Mouse (Mus musculus) MEL (cell line): ENCODE data around the gene Fgf12. TPM values are rescaled to one million over a fixed set of nuclear protein-coding genes. Genes with fewer than 3 reads are reported as not detected.

ENCODE experiments used
- DNase-seq: peaks from one replicate; pipeline ENCODE4 v3.0.0; 2011; ENCODE audit warnings: low read depth, low spot score
- H3K27ac ChIP-seq: 2 replicates; pipeline ENCODE4 v1.5.1; 2012; ENCODE audit warnings: low read depth, mild to moderate bottlenecking, control low read depth, low read length, moderate library complexity; ENCODE audit not compliant: control insufficient read depth
- H3K27me3 ChIP-seq, 2 experiments: fragments of 150-350 bp in 1 of 2; sonication (generic) in 1 of 2; 2 replicates each; pipeline ENCODE4 v1.6.1; 2012; ENCODE audit warnings: low read length in 2 of 2, mild to moderate bottlenecking in 2 of 2, improper control_type of control experiment in 1 of 2, moderate library complexity in 1 of 2; ENCODE audit not compliant: insufficient read depth in 2 of 2, control insufficient read depth in 1 of 2
- H3K36me3 ChIP-seq, 2 experiments: 2 replicates each; pipeline ENCODE4 v1.6.1; 2012 to 2014; ENCODE audit warnings: low read length in 2 of 2, improper control_type of control experiment in 1 of 2, inconsistent platforms in 1 of 2, mild to moderate bottlenecking in 1 of 2; ENCODE audit not compliant: insufficient read depth in 2 of 2, control insufficient read depth in 1 of 2
- H3K4me1 ChIP-seq, 2 experiments: fragments of 150-350 bp in 1 of 2; sonication (generic) in 1 of 2; 2 replicates each; pipeline ENCODE4 v1.6.1; 2012; ENCODE audit warnings: low read length in 2 of 2, improper control_type of control experiment in 1 of 2, mild to moderate bottlenecking in 1 of 2; ENCODE audit not compliant: insufficient read depth in 2 of 2, control insufficient read depth in 1 of 2
- H3K4me3 ChIP-seq, 2 experiments: fragments of 150-350 bp in 1 of 2; sonication (generic) in 1 of 2; 2 replicates each; pipeline ENCODE4 v1.5.1; 2012; ENCODE audit warnings: low read depth in 2 of 2, low read length in 2 of 2, mild to moderate bottlenecking in 2 of 2, moderate library complexity in 2 of 2, control low read depth in 1 of 2, improper control_type of control experiment in 1 of 2; ENCODE audit not compliant: control insufficient read depth in 1 of 2, insufficient read depth in 1 of 2
- H3K79me2 ChIP-seq: 2 replicates; pipeline ENCODE4 v1.6.1; 2012; ENCODE audit warnings: mild to moderate bottlenecking, low read length, moderate library complexity; ENCODE audit not compliant: control insufficient read depth, poor library complexity, insufficient read depth
- H3K9ac ChIP-seq: 2 replicates; pipeline ENCODE4 v1.6.1; 2012; ENCODE audit warnings: low read depth, mild to moderate bottlenecking, control low read depth, low read length, moderate library complexity; ENCODE audit not compliant: control insufficient read depth, poor library complexity, severe bottlenecking
- H3K9me3 ChIP-seq: fragments of 150-350 bp; sonication (generic); replicated peaks from 2 replicates; pipeline ENCODE4 v1.6.1; 2012; ENCODE audit warnings: mild to moderate bottlenecking, low read length, improper control_type of control experiment, moderate library complexity; ENCODE audit not compliant: insufficient read depth
- BHLHE40 ChIP-seq: IDR thresholded peaks from 2 replicates; pipeline ENCODE4 v1.6.1; 2012; ENCODE audit warnings: low read depth, mild to moderate bottlenecking, inconsistent platforms, low read length, improper control_type of control experiment, borderline replicate concordance
- CHD1 ChIP-seq: IDR thresholded peaks from 2 replicates; pipeline ENCODE4 v1.6.1; 2012; ENCODE audit warnings: low read depth, mild to moderate bottlenecking, inconsistent platforms, low read length, improper control_type of control experiment
- CTCF ChIP-seq, 3 experiments: IDR thresholded peaks in 2 of 3; conservative IDR thresholded peaks in 1 of 3; 2 replicates each; pipeline ENCODE4 v1.5.1; 2011 to 2012; ENCODE audit warnings: low read length in 3 of 3, low read depth in 2 of 3, mild to moderate bottlenecking in 2 of 3, improper control_type of control experiment in 1 of 3, inconsistent platforms in 1 of 3, mixed read lengths in 1 of 3, moderate library complexity in 1 of 3; ENCODE audit not compliant: control insufficient read depth in 1 of 3, insufficient read depth in 1 of 3, poor library complexity in 1 of 3, severe bottlenecking in 1 of 3
- EP300 ChIP-seq, 2 experiments: IDR thresholded peaks; 2 replicates each; pipeline ENCODE4 v1.6.1; 2011; ENCODE audit warnings: improper control_type of control experiment in 2 of 2, low read length in 2 of 2, low read depth in 1 of 2, mild to moderate bottlenecking in 1 of 2
- GATA1 ChIP-seq: IDR thresholded peaks from 2 replicates; pipeline ENCODE4 v1.6.1; 2011; ENCODE audit warnings: low read depth, low read length, improper control_type of control experiment
- MAFK ChIP-seq: IDR thresholded peaks from 2 replicates; pipeline ENCODE4 v1.6.1; 2011; ENCODE audit warnings: low read depth, mild to moderate bottlenecking, low read length, improper control_type of control experiment, borderline replicate concordance
- MAZ ChIP-seq: IDR thresholded peaks from 2 replicates; pipeline ENCODE4 v1.6.1; 2012; ENCODE audit warnings: low read depth, mild to moderate bottlenecking, inconsistent platforms, low read length, improper control_type of control experiment
- MXI1 ChIP-seq: IDR thresholded peaks from 2 replicates; pipeline ENCODE4 v1.6.1; 2011; ENCODE audit warnings: mild to moderate bottlenecking, low read depth, low read length, improper control_type of control experiment
- MYB ChIP-seq: IDR thresholded peaks from 2 replicates; pipeline ENCODE4 v1.6.1; 2011; ENCODE audit warnings: mild to moderate bottlenecking, low read depth, low read length, improper control_type of control experiment
- MYC ChIP-seq: IDR thresholded peaks from 2 replicates; pipeline ENCODE4 v1.6.1; 2011; ENCODE audit warnings: low read depth, mild to moderate bottlenecking, low read length, improper control_type of control experiment, moderate library complexity
- POLR2A ChIP-seq, 2 experiments: IDR thresholded peaks; 2 replicates each; pipeline ENCODE4 v1.6.1; 2011 to 2012; ENCODE audit warnings: low read length in 2 of 2, mild to moderate bottlenecking in 2 of 2, control low read depth in 1 of 2, improper control_type of control experiment in 1 of 2, low read depth in 1 of 2, moderate library complexity in 1 of 2; ENCODE audit not compliant: control insufficient read depth in 1 of 2, insufficient read depth in 1 of 2, poor library complexity in 1 of 2
- RAD21 ChIP-seq: IDR thresholded peaks from 2 replicates; pipeline ENCODE4 v1.6.1; 2011; ENCODE audit warnings: mild to moderate bottlenecking, low read depth, low read length, improper control_type of control experiment
- TBP ChIP-seq: IDR thresholded peaks from 2 replicates; pipeline ENCODE4 v1.8.0; 2011; ENCODE audit warnings: low read depth, low read length, improper control_type of control experiment
- USF1 ChIP-seq: IDR thresholded peaks from 2 replicates; pipeline ENCODE4 v1.6.1; 2014; ENCODE audit warnings: low read depth, mild to moderate bottlenecking, inconsistent platforms, low read length, improper control_type of control experiment, moderate library complexity
- USF2 ChIP-seq, 2 experiments: IDR thresholded peaks; 2 replicates each; pipeline ENCODE4 v1.6.1; 2011 to 2012; ENCODE audit warnings: improper control_type of control experiment in 2 of 2, low read length in 2 of 2, borderline replicate concordance in 1 of 2, inconsistent platforms in 1 of 2, low read depth in 1 of 2, mild to moderate bottlenecking in 1 of 2; ENCODE audit not compliant: insufficient read depth in 1 of 2
- ZKSCAN1 ChIP-seq: IDR thresholded peaks from 2 replicates; pipeline ENCODE4 v1.6.1; 2012; ENCODE audit warnings: low read depth, mild to moderate bottlenecking, inconsistent platforms, low read length, improper control_type of control experiment, moderate library complexity
- ZMIZ1 ChIP-seq: IDR thresholded peaks from 2 replicates; pipeline ENCODE4 v1.6.1; 2012; ENCODE audit warnings: low read depth, mild to moderate bottlenecking, inconsistent platforms, low read length, improper control_type of control experiment, moderate library complexity
- ZNF384 ChIP-seq: IDR thresholded peaks from 2 replicates; pipeline ENCODE4 v1.6.1; 2012; ENCODE audit warnings: low read depth, mild to moderate bottlenecking, inconsistent platforms, low read length, improper control_type of control experiment
- polyA plus RNA-seq, 2 experiments: library from polyadenylated mRNA; stranded (reverse) in 1 of 2; unstranded in 1 of 2; fragments of >175 nt in 1 of 2; fragments of >200 nt in 1 of 2; gene quantifications; 2 replicates each; pipeline versions ENCODE4 v1.2.1 to v1.2.4; 2012; ENCODE audit warnings: low replicate concordance in 2 of 2, low read depth in 1 of 2; ENCODE audit not compliant: insufficient read length in 2 of 2, insufficient read depth in 1 of 2, missing spikeins in 1 of 2
- total RNA-seq: library from RNA; depleted of rRNA; stranded (reverse); fragments of 300-350 nt; gene quantifications from 2 replicates; pipeline ENCODE4 v1.2.3, GENCODE M21; 2012

Fgf12 gene
- total and polyA plus RNA-seq, 3 experiments, result not detected

DNA sequence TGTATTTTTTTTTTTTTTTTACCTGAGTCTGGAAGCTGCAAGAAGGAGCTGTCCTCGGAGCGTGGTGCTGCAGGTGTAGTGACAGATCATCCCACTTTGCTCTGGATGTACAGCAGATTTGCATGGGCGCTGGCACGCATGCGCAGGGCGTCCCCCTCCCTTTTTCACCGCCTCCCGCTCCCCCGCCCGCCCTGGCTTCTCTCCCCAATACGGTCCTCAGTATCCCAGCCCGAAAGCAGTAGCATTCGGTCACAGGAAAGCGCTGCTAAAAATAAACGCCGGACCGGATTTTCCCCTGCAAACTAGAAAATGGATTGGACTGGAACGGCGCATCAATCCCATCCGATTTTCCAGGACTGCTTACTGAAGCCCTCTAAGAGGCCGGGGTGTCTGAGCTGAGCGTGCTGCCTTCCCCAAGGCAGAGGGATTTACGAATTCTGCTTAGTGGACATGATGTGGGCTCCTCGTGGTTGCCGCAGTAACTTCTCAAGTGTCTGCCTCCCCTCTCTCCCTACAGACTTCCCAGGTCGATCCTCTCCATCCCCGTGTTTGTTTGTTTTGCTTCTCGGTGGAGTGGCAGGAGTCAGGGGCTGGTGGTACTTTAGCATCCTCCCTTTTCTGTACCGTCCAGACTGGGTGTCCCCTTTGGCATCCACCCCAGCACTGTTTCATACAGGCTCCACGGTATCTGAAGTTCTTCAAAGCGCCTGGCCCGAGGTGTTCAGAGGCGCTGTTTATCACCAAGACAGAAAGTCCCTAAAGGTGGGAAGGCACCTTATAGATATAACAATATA, 453 bp upstream of the Fgf12 start:
- DNase-seq, result no peak
- Histone ChIP-seq H3K27ac (no peak overlapping the region), H3K9me3 (no peaks in the 10 kb centered on the region), H3K4me3 (no peak overlapping the region), H3K9ac (no peak overlapping the region), H3K79me2 (no peaks in the 10 kb centered on the region), H3K36me3 (no peaks in the 10 kb centered on the region), H3K4me1 (no peaks in the 10 kb centered on the region), H3K27me3 (no peaks in the 10 kb centered on the region)
- TF ChIP-seq ZMIZ1 (no peak), MYB (no peak), MAFK (no peak), ZKSCAN1 (no peak), ZNF384 (no peak), CHD1 (no peak), USF1 (no peak)

DNA sequence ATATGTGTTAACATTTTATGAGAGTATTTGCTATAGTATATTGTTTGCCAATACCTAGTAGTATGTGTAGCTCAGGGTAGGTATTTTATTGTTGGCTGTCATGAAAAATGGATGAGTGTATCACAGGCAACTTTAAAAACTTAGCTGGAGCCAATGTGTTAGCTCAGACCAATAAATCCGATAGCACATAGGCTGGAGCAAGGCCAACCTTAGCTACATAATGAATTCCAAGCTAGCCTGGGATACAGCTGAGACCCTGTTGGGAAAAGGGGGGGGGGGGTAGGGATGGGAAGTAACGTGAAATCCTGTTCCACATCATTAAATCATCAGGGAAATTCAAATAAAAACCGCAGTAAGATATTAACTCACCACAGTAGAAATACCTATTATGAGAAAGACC, 18.4 kb downstream of the Fgf12 start:
- Histone ChIP-seq H3K9ac (no peak overlapping the region), H3K79me2 (no peaks in the 10 kb centered on the region)
- TF ChIP-seq BHLHE40 (no peak), TBP (no peak), MYB (no peak), RAD21 (no peak), EP300 (IDR thresholded peaks at IDR 0.05; ENCODE audit: low read depth in 1 of 2, low read length in 2 of 2) (no peak), USF2 (IDR thresholded peaks at IDR 0.05; ENCODE audit: borderline replicate concordance in 1 of 2, insufficient read depth in 1 of 2, low read depth in 1 of 2, low read length in 2 of 2) (no peak), CTCF (IDR thresholded peaks at IDR 0.05 in 2 of 3, conservative IDR thresholded peaks at IDR 0.05 in 1 of 3; ENCODE audit: control insufficient read depth in 1 of 3, insufficient read depth in 1 of 3, low read depth in 2 of 3, low read length in 3 of 3, poor library complexity in 1 of 3, severe bottlenecking in 1 of 3) (no peak), POLR2A (IDR thresholded peaks at IDR 0.05; ENCODE audit: control insufficient read depth in 1 of 2, insufficient read depth in 1 of 2, low read depth in 1 of 2, low read length in 2 of 2, poor library complexity in 1 of 2) (no peak), GATA1 (no peak), MAZ (no peak), MXI1 (no peak), MYC (no peak)

More for the DNA sequence above, 18.4 kb downstream of the Fgf12 start:
- DNase-seq, result no peak
- Histone ChIP-seq H3K27ac (no peak overlapping the region), H3K9me3 (no peaks in the 10 kb centered on the region), H3K4me3 (no peak overlapping the region), H3K27me3 (no peaks in the 10 kb centered on the region), H3K4me1 (no peaks in the 10 kb centered on the region), H3K36me3 (no peaks in the 10 kb centered on the region)
